Mouse (Mus musculus) forebrain, postnatal 0 days (tissue): ENCODE data around the gene Txk. TPM values are rescaled to one million over a fixed set of nuclear protein-coding genes. Genes with fewer than 3 reads are reported as not detected.

Experiments
- ATAC-seq: fragments of 200-750 bp; cut with Nextera tagmentation; 2 replicates; pipeline ENCODE4 v1.8.0; 2017; ENCODE audit warnings: mild to moderate bottlenecking, moderate library complexity
- DNase-seq: peaks from one replicate; pipeline ENCODE4 v3.0.0-alpha.2; 2015
- H3K27ac ChIP-seq: fragments of 300-500 bp; sonication (generic); 2 replicates; pipeline ENCODE4 v1.5.1; 2014; ENCODE audit warnings: low read depth, mild to moderate bottlenecking, antibody characterized with exemption, low read length, moderate library complexity, mixed read lengths
- H3K27me3 ChIP-seq: fragments of 300-500 bp; sonication (generic); 2 replicates; pipeline ENCODE4 v1.6.1; 2014; ENCODE audit warnings: mild to moderate bottlenecking, low read length, mixed read lengths; ENCODE audit not compliant: insufficient read depth
- H3K36me3 ChIP-seq: fragments of 300-500 bp; sonication (generic); 2 replicates; pipeline ENCODE4 v1.6.1; 2014; ENCODE audit warnings: mild to moderate bottlenecking, moderate library complexity; ENCODE audit not compliant: insufficient read depth
- H3K4me1 ChIP-seq: fragments of 300-500 bp; sonication (generic); 2 replicates; pipeline ENCODE4 v1.6.1; 2014; ENCODE audit warnings: antibody characterized with exemption; ENCODE audit not compliant: insufficient read depth
- H3K4me2 ChIP-seq: fragments of 300-500 bp; sonication (generic); 2 replicates; pipeline ENCODE4 v1.6.1; 2014; ENCODE audit warnings: low read depth, mild to moderate bottlenecking, moderate library complexity
- H3K4me3 ChIP-seq: fragments of 300-500 bp; sonication (generic); 2 replicates; pipeline ENCODE4 v1.5.1; 2014; ENCODE audit warnings: low read depth, low read length, mixed read lengths
- H3K9ac ChIP-seq: fragments of 300-500 bp; sonication (generic); 2 replicates; pipeline ENCODE4 v1.6.1; 2014; ENCODE audit warnings: mild to moderate bottlenecking
- H3K9me3 ChIP-seq: fragments of 300-500 bp; sonication (generic); 2 replicates; pipeline ENCODE4 v1.6.1; 2016; ENCODE audit warnings: low read length
- CTCF ChIP-seq: sonication (generic); IDR thresholded peaks from 2 replicates; pipeline ENCODE4 v1.5.1; 2016; ENCODE audit warnings: antibody characterized with exemption, control low read depth, low read depth
- WGBS: fragments of 180-500 bp; shearing (Covaris S2); extraction: QIAGEN DNeasy Blood & Tissue Kit; methylation state at CpG from one replicate; pipeline ENCODE4 v1.1.7; 2014; 5-methylcytosine and 5-hydroxymethylcytosine counted together
- polyA plus RNA-seq: library from polyadenylated mRNA; unstranded; fragments of >200 nt; fragmentation: Nextera tagmentation; extraction: Ambion mirVana; gene quantifications from 2 replicates; pipeline ENCODE4 v1.2.1, GENCODE M21; 2015
- total RNA-seq: library from RNA; depleted of rRNA; stranded (reverse); fragments of >200 nt; gene quantifications from 2 replicates; pipeline ENCODE4 v1.2.3, GENCODE M21; 2014; rRNA removed

Txk gene
- total and polyA plus RNA-seq, 2 experiments from 2014 or later: 0.13 TPM; not detected in 1

- peak overlapping the region; percentile 40; the same call in 1 of the 2 replicates for H3K9ac ChIP-seq
- DNase-seq (no peak), ATAC-seq (no peak)
- H3K27me3 ChIP-seq: peaks cover 15% of the 10 kb centered on the region
- no peak overlapping the region for H3K27ac ChIP-seq
- H3K9me3 ChIP-seq: no peaks in the 10 kb centered on the region
- 30% methylated on average over 10 of the region's 10 CpGs for WGBS
- no peaks in the 10 kb centered on the region for H3K4me1 ChIP-seq
- peak overlapping the region; percentile 87 for H3K4me2 ChIP-seq
- TF ChIP-seq CTCF: no peak
- H3K4me3 ChIP-seq: peak overlapping the region; percentile 46
- H3K36me3 ChIP-seq: no peaks in the 10 kb centered on the region
These were observed 105.6 kb downstream of the Txk start for GRCm38 (mm10) chr5:72646996-72647395.

- Histone ChIP-seq H3K36me3 (no peaks in the 10 kb centered on the region), H3K4me3 (no peak overlapping the region), H3K27me3 (peaks cover 15% of the 10 kb centered on the region), H3K27ac (no peak overlapping the region), H3K9me3 (no peaks in the 10 kb centered on the region), H3K4me2 (no peak overlapping the region), H3K4me1 (no peaks in the 10 kb centered on the region), H3K9ac (no peak overlapping the region)
- DNase-seq: no peak
- peak; percentile 33; the same call in 1 of the 2 replicates for TF ChIP-seq CTCF
- no peak for ATAC-seq
- WGBS: 44% methylated on average over 10 of the region's 10 CpGs
These were observed 106.4 kb downstream of the Txk start for GRCm38 (mm10) chr5:72646131-72646530.

Other genes with a start within 250 kb of the Txk start
- gene Corin, start 248.3 kb downstream of the Txk start, total RNA-seq: 0.08 and 0.29 TPM in 2 replicates
- 0.06 and 0.10 TPM in 2 replicates for gene Corin, start 248.3 kb downstream of the Txk start, polyA plus RNA-seq
- 11.9 and 12.7 TPM in 2 replicates for gene Nfxl1, start 193.1 kb downstream of the Txk start, total RNA-seq
- gene Nfxl1, start 193.1 kb downstream of the Txk start, polyA plus RNA-seq: 6.9 TPM in 2 replicates
- 1.1 and 2.4 TPM in 2 replicates for gene Zar1, start 171.5 kb downstream of the Txk start, total RNA-seq
- gene Zar1, start 171.5 kb downstream of the Txk start, polyA plus RNA-seq: 2.8 and 3.4 TPM in 2 replicates
- gene Gm5868, start 165.2 kb downstream of the Txk start, total RNA-seq: 1.2 and 2.3 TPM in 2 replicates
- gene Gm5868, start 165.2 kb downstream of the Txk start, polyA plus RNA-seq: 2.1 and 3.9 TPM in 2 replicates
- gene Cnga1, start 108.5 kb downstream of the Txk start, total RNA-seq: not detected in 2 replicates
- gene Cnga1, start 108.5 kb downstream of the Txk start, polyA plus RNA-seq: not detected in 2 replicates
- gene Nipal1, start 105.0 kb downstream of the Txk start, total RNA-seq: 0.05 and 0.08 TPM in 2 replicates
- 0.38 and 0.44 TPM in 2 replicates for gene Nipal1, start 105.0 kb downstream of the Txk start, polyA plus RNA-seq
- gene Tec, start 115.7 kb upstream of the Txk start, total RNA-seq: 4.0 and 6.9 TPM in 2 replicates
- gene Tec, start 115.7 kb upstream of the Txk start, polyA plus RNA-seq: 2.1 and 2.5 TPM in 2 replicates
- 43.4 and 48.2 TPM in 2 replicates for gene Slain2, start 161.5 kb upstream of the Txk start, total RNA-seq
- gene Slain2, start 161.5 kb upstream of the Txk start, polyA plus RNA-seq: 11.3 and 12.7 TPM in 2 replicates
- not detected in 2 replicates for gene Gm10135, start 221.9 kb upstream of the Txk start, total RNA-seq
- gene Gm10135, start 221.9 kb upstream of the Txk start, polyA plus RNA-seq: not detected in 2 replicates